Mouse (Mus musculus) embryonic facial prominence, embryonic 12.5 days (tissue): ENCODE data around the gene Yipf1. TPM values are rescaled to one million over a fixed set of nuclear protein-coding genes. Genes with fewer than 3 reads are reported as not detected.

Source experiments
- ATAC-seq: fragments of 200-750 bp; cut with Nextera tagmentation; 2 replicates; pipeline ENCODE4 v1.8.0; 2017; ENCODE audit not compliant: insufficient number of reproducible peaks, insufficient read depth, low FRiP score, low TSS enrichment
- H3K27ac ChIP-seq: fragments of 300-500 bp; sonication (generic); 2 replicates; pipeline ENCODE4 v1.5.1; 2016; ENCODE audit warnings: mild to moderate bottlenecking
- H3K27me3 ChIP-seq: fragments of 300-500 bp; sonication (generic); 2 replicates; pipeline ENCODE4 v1.6.1; 2016; ENCODE audit warnings: mild to moderate bottlenecking, moderate library complexity
- H3K36me3 ChIP-seq: fragments of 300-500 bp; sonication (generic); 2 replicates; pipeline ENCODE4 v1.6.1; 2016; ENCODE audit warnings: mild to moderate bottlenecking
- H3K4me1 ChIP-seq: fragments of 300-500 bp; sonication (generic); 2 replicates; pipeline ENCODE4 v1.6.1; 2016
- H3K4me2 ChIP-seq: fragments of 300-500 bp; sonication (generic); replicated peaks from 2 replicates; pipeline ENCODE4 v1.6.1; 2016; ENCODE audit warnings: mild to moderate bottlenecking, moderate library complexity
- H3K4me3 ChIP-seq: fragments of 300-500 bp; sonication (generic); 2 replicates; pipeline ENCODE4 v1.5.1; 2016; ENCODE audit warnings: mild to moderate bottlenecking
- H3K9ac ChIP-seq: fragments of 300-500 bp; sonication (generic); 2 replicates; pipeline ENCODE4 v1.6.1; 2016; ENCODE audit warnings: mild to moderate bottlenecking, moderate library complexity
- H3K9me3 ChIP-seq: fragments of 300-500 bp; sonication (generic); 2 replicates; pipeline ENCODE4 v1.6.1; 2016; ENCODE audit warnings: mild to moderate bottlenecking, moderate library complexity
- WGBS: fragments of 180-500 bp; shearing (Covaris S2); methylation state at CpG from one replicate; pipeline ENCODE4 v1.1.7; 2016; 5-methylcytosine and 5-hydroxymethylcytosine counted together
- polyA plus RNA-seq: library from polyadenylated mRNA; unstranded; fragments of >200 nt; fragmentation: Nextera tagmentation; extraction: Ambion mirVana; gene quantifications from 2 replicates; pipeline ENCODE4 v1.2.1, GENCODE M21; 2016

Yipf1 gene
- polyA plus RNA-seq, 1 experiment from 2014 or later, result 47.1 TPM

DNA sequence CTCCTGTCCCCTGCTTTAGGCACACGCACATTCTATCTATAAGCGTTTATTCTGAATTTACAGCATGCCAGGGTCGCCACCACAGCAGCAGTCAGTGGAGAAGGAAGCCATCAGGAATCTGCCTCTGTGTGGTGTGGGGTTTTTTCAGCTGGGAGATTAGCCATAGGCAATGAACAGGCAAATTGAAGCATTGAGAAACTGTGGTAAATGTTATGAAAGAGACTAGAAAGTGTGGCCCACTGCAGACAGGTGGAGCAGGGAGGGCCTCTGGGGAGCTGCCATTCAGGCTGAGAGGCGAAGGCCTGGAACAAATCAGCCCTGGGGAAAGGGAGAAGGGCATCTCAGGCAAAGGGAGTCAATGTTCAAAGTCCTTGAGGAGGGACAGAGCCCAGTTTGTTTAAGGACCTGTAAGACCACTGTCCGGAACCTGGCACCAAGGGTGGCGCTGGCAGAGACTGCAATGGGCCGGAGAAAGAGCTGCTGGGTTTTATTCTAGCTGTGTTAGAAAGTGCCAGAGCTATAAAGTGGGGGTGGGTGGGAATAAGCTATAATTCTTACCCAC, 14.3 kb upstream of the Yipf1 start:
- WGBS, result 81% methylated on average over 7 of the region's 7 CpGs
- no peaks in the 10 kb centered on the region for H3K9me3 ChIP-seq

DNA sequence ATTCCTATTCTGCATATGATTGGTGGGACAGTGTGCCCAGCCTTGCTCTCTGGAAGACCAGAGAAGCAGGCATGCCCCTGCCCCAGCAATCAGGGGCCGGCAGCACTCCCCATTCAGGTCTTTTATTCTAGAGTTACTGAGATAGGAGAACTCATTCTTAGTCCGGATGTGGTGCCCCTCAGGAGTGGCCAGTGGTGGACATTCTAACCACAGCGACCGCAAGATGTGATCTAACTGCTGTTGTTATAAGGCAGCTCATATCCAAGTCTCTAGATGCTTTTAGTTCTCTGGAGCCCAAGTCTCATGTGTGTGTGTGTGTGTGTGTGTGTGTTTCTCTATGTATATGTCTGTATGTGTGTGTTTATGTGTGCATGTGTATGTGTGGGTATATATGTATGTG, 13.8 kb upstream of the Yipf1 start:
- Histone ChIP-seq H3K36me3 (no peaks in the 10 kb centered on the region), H3K9me3 (no peaks in the 10 kb centered on the region), H3K4me3 (no peak overlapping the region), H3K9ac (0 out of 2 replicates have a peak overlapping the region, but pooled peaks have one; percentile 24), H3K4me1 (no peaks in the 10 kb centered on the region; the same call in 1 of the 2 replicates), H3K27ac (no peak overlapping the region), H3K27me3 (no peaks in the 10 kb centered on the region), H3K4me2 (no peak overlapping the region)
- no peak for ATAC-seq
- 79% methylated on average over 4 of the region's 4 CpGs for WGBS

More for the DNA sequence above, 14.3 kb upstream of the Yipf1 start:
- Histone ChIP-seq H3K4me1 (no peaks in the 10 kb centered on the region), H3K27me3 (no peaks in the 10 kb centered on the region), H3K4me2 (no peak overlapping the region), H3K4me3 (no peak overlapping the region), H3K36me3 (no peaks in the 10 kb centered on the region), H3K9ac (no peak overlapping the region), H3K27ac (no peak overlapping the region)
- ATAC-seq, result no peak

DNA sequence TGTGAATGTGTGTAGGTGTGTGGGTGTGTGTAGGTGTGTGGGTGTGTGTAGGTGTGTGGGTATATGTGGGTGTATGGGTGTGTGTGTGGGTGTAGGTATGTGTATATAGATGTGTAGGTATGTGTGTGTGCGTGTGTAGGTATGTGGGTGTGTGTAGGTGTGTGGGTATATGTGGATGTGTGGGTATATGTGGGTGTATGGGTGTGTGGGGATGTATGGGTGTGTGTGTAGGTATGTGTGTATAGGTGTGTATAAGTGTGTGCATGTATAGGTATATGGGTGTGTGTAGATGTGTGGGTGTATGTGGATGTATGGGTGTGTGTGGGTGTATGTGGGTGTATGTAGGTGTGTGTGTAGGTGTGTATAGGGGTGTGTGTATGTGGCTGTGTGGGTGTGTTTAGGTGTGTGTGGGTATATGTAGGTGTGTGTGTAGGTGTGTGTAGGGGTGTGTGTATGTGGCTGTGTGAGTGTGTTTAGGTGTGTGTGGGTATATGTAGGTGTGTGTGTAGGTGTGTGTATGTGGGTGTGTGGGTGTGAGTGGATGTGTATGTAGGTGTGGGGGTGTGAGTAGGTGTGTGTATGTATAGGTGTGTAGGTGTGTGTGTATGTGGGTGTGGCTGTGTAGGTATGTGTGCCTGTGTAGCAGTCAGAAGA, 13.1 kb upstream of the Yipf1 start:
- Histone ChIP-seq H3K4me2 (no peak overlapping the region), H3K27ac (no peak overlapping the region), H3K4me1 (no peaks in the 10 kb centered on the region; the same call in 1 of the 2 replicates), H3K9ac (peak overlapping the region; percentile 24; the same call in 1 of the 2 replicates), H3K9me3 (no peaks in the 10 kb centered on the region), H3K36me3 (no peaks in the 10 kb centered on the region), H3K27me3 (no peaks in the 10 kb centered on the region), H3K4me3 (no peak overlapping the region)
- WGBS, result 97% methylated on average over 1 of the region's 1 CpGs
- ATAC-seq, result peak; percentile 55

DNA sequence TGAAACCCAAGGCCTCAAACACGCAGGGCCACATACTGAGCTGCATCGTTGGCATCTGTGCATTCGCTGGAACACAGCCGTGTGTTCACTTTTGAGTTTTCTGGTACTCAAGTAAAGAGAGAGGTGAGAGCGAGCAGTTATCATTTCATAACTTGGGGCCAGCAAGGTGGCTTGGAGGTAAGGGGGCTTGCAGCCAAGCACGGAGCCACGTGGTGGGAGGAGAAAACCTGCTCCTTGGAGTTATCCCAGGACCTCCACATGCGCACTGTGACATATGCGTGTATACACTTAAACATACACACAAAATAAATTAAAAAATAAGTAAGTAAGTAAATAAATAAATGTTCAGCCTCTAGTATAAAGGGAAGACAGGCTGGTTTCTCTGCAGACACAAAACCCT, 11.9 kb upstream of the Yipf1 start:
- no peaks in the 10 kb centered on the region; the same call in 1 of the 2 replicates for H3K4me1 ChIP-seq
- H3K9me3 ChIP-seq, result no peaks in the 10 kb centered on the region
- no peaks in the 10 kb centered on the region for H3K36me3 ChIP-seq
- no peak overlapping the region for H3K4me2 ChIP-seq
- H3K4me3 ChIP-seq, result no peak overlapping the region
- no peak for ATAC-seq
- H3K9ac ChIP-seq, result no peak overlapping the region
- no peak overlapping the region for H3K27ac ChIP-seq
- H3K27me3 ChIP-seq, result no peaks in the 10 kb centered on the region
- 88% methylated on average over 9 of the region's 9 CpGs for WGBS

DNA sequence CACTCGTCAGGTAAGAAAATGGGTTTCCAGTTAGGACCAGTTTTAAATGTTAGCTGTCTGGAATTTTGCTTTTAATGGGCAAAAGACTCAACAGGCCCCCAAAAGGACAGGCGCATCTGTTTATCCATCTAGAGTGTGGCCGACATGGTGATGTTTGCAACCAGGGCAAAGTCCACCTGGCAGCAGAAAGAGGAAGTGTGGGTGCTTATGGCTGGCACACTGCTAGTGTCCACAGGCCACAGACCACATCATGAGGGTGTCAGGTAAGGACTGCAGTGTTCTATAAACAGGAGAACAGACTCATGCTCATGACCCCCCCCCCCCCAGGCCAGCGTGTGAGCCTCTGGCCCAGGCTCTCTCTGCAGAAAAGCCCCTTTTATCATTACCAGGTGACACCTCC, 11.3 kb upstream of the Yipf1 start:
- Histone ChIP-seq H3K27ac (no peak overlapping the region), H3K4me3 (no peak overlapping the region), H3K36me3 (no peaks in the 10 kb centered on the region), H3K9ac (no peak overlapping the region), H3K4me1 (no peaks in the 10 kb centered on the region; the same call in 1 of the 2 replicates), H3K9me3 (no peaks in the 10 kb centered on the region), H3K4me2 (no peak overlapping the region), H3K27me3 (0 out of 2 replicates have a peak, but pooled peaks cover 1% of the 10 kb centered on the region)
- ATAC-seq, result no peak
- WGBS, result 73% methylated on average over 4 of the region's 4 CpGs

DNA sequence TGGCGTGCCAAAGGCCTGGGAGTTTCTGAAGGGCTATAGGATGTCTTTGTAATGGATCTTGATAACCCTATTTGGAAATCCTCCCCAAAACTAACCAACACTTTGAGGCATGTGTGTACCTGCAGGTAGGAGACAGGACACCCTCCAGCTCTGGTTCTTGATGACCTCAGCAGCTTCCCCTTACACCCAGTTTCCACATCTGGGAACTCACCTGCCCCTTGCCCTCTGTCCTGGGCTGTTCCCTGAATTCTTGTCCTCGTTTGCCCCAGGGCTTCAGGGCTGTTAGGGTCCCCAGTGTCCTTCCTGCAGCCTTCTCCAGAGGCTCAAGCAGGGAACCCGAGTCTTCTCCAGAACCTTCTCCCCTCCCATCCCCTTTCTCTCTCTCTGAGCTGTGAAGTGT, 10.6 kb upstream of the Yipf1 start:
- WGBS, result 54% methylated on average over 3 of the region's 3 CpGs
- no peak for ATAC-seq

DNA sequence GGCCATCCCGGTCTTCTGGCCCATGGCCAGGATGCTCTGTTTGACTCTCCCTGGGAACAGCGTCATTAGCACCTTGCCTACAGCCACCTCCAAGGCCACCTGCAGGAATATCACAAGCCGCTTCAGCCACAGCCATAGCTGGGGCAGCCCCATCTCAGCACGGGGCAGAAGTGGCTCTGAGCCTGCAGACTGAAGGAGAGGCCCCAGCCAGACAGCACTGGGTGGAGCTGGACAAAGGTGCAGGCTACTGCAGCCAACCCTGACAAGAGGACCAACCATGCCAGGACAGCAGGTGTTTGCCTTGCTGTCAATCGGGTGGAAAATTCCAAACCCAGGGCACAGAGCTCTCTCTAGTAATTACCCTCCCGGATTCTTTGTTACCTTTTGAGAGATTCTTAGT, 7.2 kb upstream of the Yipf1 start, which contains the start of gene Dio1:
Gene Dio1 (minus strand): TSS at position 204 of the 400 bp plus-strand sequence.
- no peaks in the 10 kb centered on the region; the same call in 1 of the 2 replicates for H3K4me1 ChIP-seq
- H3K4me2 ChIP-seq, result no peak within 1 kb of the TSS
- no peak within 1 kb of the TSS for H3K27ac ChIP-seq
- no peak within 1 kb of the TSS for H3K9ac ChIP-seq
- no peaks in the 10 kb centered on the region for H3K36me3 ChIP-seq
- H3K4me3 ChIP-seq, result no peak within 1 kb of the TSS
- 69% methylated on average over 6 of the region's 6 CpGs for WGBS
- H3K9me3 ChIP-seq, result 0 out of 2 replicates have a peak, but pooled peaks cover 4% of the 10 kb centered on the region
- H3K27me3 ChIP-seq, result 0 out of 2 replicates have a peak, but pooled peaks cover 4% of the 10 kb centered on the region
- 0 out of 2 replicates have a peak, but pooled peaks have one; percentile 47 for ATAC-seq

More for the DNA sequence above, 10.6 kb upstream of the Yipf1 start:
- H3K4me3 ChIP-seq, result no peak overlapping the region
- no peaks in the 10 kb centered on the region for H3K36me3 ChIP-seq
- 0 out of 2 replicates have a peak, but pooled peaks cover 4% of the 10 kb centered on the region for H3K27me3 ChIP-seq
- H3K4me2 ChIP-seq, result no peak overlapping the region
- H3K9me3 ChIP-seq, result no peaks in the 10 kb centered on the region
- H3K9ac ChIP-seq, result no peak overlapping the region
- H3K4me1 ChIP-seq, result no peaks in the 10 kb centered on the region; the same call in 1 of the 2 replicates
- no peak overlapping the region for H3K27ac ChIP-seq

DNA sequence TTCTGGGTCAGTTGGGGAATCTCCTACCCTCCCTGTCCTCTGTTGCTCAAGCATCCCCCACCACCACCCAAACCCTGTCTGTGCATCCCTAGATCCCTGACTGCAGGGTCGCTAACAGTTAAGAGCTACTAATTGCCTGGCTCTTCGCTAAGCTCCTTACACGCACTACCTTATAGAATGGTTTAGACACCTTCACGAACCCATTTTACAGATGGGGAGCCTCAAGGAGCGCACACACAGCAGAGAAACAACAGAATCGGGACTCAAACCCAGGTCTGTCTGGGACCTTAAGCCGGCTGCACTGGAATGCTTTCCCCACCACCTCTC, 279 bp downstream of the Yipf1 start:
- H3K36me3 ChIP-seq, result peaks cover 11% of the 10 kb centered on the region; the same call in 1 of the 2 replicates
- peak overlapping the region; percentile 55 for H3K9ac ChIP-seq
- 8% methylated on average over 7 of the region's 7 CpGs for WGBS
- H3K4me1 ChIP-seq, result peaks cover 16% of the 10 kb centered on the region
- H3K9me3 ChIP-seq, result 0 out of 2 replicates have a peak, but pooled peaks cover 4% of the 10 kb centered on the region
- H3K4me3 ChIP-seq, result peak overlapping the region; percentile 70
- ATAC-seq, result no peak; the same call in 1 of the 2 replicates
- no peaks in the 10 kb centered on the region for H3K27me3 ChIP-seq
- H3K27ac ChIP-seq, result no peak overlapping the region
- peak overlapping the region; percentile 89 for H3K4me2 ChIP-seq

DNA sequence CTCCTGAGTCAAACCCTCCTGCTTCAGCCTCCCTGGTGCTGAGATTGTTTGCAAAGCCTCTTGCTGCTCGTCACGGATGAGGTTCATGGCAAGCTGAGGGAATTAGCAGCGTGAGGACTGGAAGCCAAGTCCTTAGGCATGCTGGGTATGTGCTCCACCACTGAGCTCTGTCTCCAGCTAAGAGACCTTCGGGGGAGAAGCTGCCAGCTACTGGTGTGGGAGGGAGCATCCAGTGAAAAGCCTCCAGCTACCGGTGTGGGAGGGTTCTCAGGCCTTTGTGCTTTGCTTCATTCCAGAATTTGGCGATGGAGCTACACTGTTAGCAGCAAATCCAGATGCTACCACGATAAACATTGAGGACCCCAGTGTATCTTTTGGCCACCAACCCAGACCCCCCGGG, 4.5 kb downstream of the Yipf1 start:
- H3K4me2 ChIP-seq, result no peak overlapping the region
- no peak overlapping the region; the same call in 1 of the 2 replicates for H3K9ac ChIP-seq
- H3K27ac ChIP-seq, result no peak overlapping the region
- no peaks in the 10 kb centered on the region for H3K27me3 ChIP-seq
- peaks cover 12% of the 10 kb centered on the region for H3K4me1 ChIP-seq
- no peak overlapping the region for H3K4me3 ChIP-seq
- ATAC-seq, result no peak
- H3K36me3 ChIP-seq, result peaks cover 35% of the 10 kb centered on the region
- no peaks in the 10 kb centered on the region for H3K9me3 ChIP-seq
- 83% methylated on average over 8 of the region's 8 CpGs for WGBS

DNA sequence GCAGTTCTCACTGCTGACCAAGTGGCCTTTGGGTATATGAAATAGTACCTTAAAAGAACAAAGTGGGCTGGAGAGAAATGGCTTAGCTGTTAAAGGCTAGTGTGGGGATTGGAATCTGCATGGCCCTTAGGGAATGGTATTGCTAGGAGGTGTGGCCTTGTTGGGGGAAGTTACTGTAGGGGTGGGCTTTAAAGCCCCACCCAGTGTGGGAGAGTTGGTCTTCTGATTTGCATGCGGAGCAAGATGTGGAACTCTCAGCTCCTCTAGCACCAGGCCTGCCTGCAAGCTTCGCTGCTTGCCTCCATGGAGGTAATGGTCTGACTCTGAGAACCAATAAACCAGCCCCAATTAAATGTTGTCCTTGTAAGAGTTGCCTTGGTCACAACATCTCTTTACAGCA, 6.9 kb downstream of the Yipf1 start:
- Histone ChIP-seq H3K9me3 (no peaks in the 10 kb centered on the region), H3K4me2 (no peak overlapping the region), H3K9ac (no peak overlapping the region), H3K27ac (no peak overlapping the region), H3K4me3 (no peak overlapping the region), H3K4me1 (no peaks in the 10 kb centered on the region), H3K36me3 (peaks cover 35% of the 10 kb centered on the region), H3K27me3 (no peaks in the 10 kb centered on the region)
- ATAC-seq, result no peak
- WGBS, result 78% methylated on average over 2 of the region's 2 CpGs

DNA sequence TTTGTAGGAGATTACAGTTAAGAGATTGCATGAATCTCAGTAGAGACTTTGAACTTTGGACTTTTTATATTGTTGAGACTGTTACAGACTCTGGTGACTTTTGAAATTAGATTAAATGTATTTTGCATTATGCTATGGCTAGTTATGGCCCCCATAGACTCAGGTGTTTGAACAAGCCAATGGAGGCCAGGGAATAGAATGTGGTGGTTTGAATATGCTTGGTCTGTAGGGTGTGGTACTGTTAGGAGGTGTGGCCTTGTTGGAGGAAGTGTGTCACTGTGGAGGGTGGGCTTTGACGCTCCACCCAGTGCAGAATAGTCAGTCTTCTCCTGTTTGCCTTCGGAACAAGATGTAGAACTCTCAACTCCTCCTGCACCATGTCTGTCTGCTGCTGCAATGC, 8.9 kb downstream of the Yipf1 start:
- no peak overlapping the region for H3K4me2 ChIP-seq
- no peaks in the 10 kb centered on the region for H3K9me3 ChIP-seq
- no peak overlapping the region for H3K4me3 ChIP-seq
- H3K27me3 ChIP-seq, result no peaks in the 10 kb centered on the region
- no peak overlapping the region for H3K9ac ChIP-seq
- peaks cover 35% of the 10 kb centered on the region for H3K36me3 ChIP-seq
- H3K4me1 ChIP-seq, result no peaks in the 10 kb centered on the region
- H3K27ac ChIP-seq, result no peak overlapping the region
- ATAC-seq, result no peak
- 88% methylated on average over 2 of the region's 2 CpGs for WGBS

DNA sequence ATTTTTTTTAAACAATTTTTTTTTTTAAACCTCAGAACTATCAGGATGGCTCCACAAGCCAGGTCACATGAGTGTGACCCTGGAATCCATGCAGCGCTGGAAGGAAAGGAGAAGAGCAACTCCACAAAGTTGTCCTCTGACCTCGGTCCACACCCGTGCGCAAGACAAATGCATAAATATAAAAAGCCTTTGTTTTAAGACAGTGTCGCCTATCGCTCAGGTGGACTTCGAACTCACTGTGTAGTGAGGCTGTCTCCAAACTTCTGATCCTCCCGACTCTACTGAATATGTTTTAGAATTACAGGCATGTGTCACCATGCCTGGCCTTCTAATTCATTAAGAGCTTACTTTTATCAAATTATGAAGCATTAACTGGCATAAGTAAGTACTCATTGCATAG, 14.4 kb downstream of the Yipf1 start:
- no peak for ATAC-seq
- peaks cover 1% of the 10 kb centered on the region; the same call in 1 of the 2 replicates for H3K36me3 ChIP-seq
- 0 out of 2 replicates have a peak, but pooled peaks cover 2% of the 10 kb centered on the region for H3K9me3 ChIP-seq
- no peak overlapping the region for H3K27ac ChIP-seq
- H3K27me3 ChIP-seq, result no peaks in the 10 kb centered on the region
- H3K9ac ChIP-seq, result no peak overlapping the region
- H3K4me2 ChIP-seq, result no peak overlapping the region
- no peak overlapping the region for H3K4me3 ChIP-seq
- no peaks in the 10 kb centered on the region for H3K4me1 ChIP-seq
- 95% methylated on average over 8 of the region's 8 CpGs for WGBS
